Mouse (Mus musculus): ENCODE measurements at regions not wholly inside any gene's neighbourhood (a gene's known extent, or its start where the extent isn't known, plus 50 kb on each side); places are given as distances from the start of the nearest gene placed in this dataset.

DNA sequence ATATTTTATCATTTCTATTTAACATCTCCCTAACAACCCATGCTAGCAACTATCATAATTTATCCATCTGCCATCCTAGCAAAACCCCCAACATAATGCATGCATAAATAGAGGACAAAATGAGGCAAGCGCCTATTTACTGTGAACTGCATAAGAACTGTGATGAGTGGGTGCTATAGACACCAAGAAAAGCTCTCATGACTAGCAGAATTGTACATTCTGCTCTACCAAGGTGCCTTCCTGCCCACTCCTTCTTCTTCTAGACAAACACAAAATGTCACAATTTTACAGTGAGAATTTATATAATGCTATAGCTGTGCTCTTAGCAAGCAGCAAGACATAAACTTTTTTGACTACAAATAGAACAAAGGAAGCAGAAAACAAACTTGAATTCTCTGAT is 305.9 kb downstream of the Brinp1 start:
- Histone ChIP-seq H3K9me3 (no peaks in the 10 kb centered on the region), H3K4me1 (replicated peaks) (no peaks in the 10 kb centered on the region), H3K27ac (no peak overlapping the region), H3K4me3 (no peak overlapping the region), H3K27me3 (no peaks in the 10 kb centered on the region), H3K36me3 (no peaks in the 10 kb centered on the region), H3K9ac (no peak overlapping the region), H3K4me2 (no peak overlapping the region)
- WGBS: 87% methylated on average over 1 of the region's 1 CpGs
- no peak for ATAC-seq (ENCODE audit: low FRiP score)

GRCm38 (mm10) chr4:68633299-68633698 is 320.9 kb downstream of the Brinp1 start:
- Histone ChIP-seq H3K36me3 (no peaks in the 10 kb centered on the region), H3K27me3 (no peaks in the 10 kb centered on the region), H3K4me3 (no peak overlapping the region), H3K4me2 (no peak overlapping the region), H3K27ac (no peak overlapping the region), H3K9me3 (no peaks in the 10 kb centered on the region), H3K9ac (no peak overlapping the region), H3K4me1 (replicated peaks) (no peaks in the 10 kb centered on the region)
- no peak for ATAC-seq (ENCODE audit: low FRiP score)
- 89% methylated on average over 2 of the region's 2 CpGs for WGBS

DNA sequence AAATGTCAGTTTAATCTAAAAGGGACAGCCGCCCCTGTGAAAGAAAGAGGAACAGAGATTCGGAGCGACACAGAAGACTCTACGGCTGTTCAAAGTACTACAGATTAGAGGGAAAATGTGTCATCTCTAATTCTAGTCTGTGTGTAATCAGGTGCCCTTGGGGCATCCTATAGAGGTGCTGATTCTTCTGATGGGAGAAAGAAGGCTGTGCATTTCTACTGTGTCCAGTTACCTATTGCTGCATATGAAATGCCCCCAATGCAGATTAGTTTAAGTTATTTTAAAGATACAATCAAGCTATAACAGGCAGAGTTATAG is 330.2 kb downstream of the Brinp1 start:
- Histone ChIP-seq H3K4me2 (no peak overlapping the region), H3K4me3 (no peak overlapping the region), H3K4me1 (replicated peaks) (0 out of 2 replicates have a peak, but pooled peaks cover 7% of the 10 kb centered on the region), H3K36me3 (no peaks in the 10 kb centered on the region), H3K27me3 (no peaks in the 10 kb centered on the region), H3K27ac (no peak overlapping the region), H3K9me3 (no peaks in the 10 kb centered on the region), H3K9ac (no peak overlapping the region)
- no peak for ATAC-seq (ENCODE audit: low FRiP score)
- 67% methylated on average over 4 of the region's 4 CpGs for WGBS

- ATAC-seq (ENCODE audit: low FRiP score): no peak
- WGBS: 58% methylated on average over 7 of the region's 7 CpGs
- no peak overlapping the region for H3K27ac ChIP-seq
- H3K9ac ChIP-seq: no peak overlapping the region
- no peak overlapping the region for H3K4me2 ChIP-seq
- no peaks in the 10 kb centered on the region for H3K27me3 ChIP-seq
- no peaks in the 10 kb centered on the region for H3K36me3 ChIP-seq
- no peak overlapping the region for H3K4me3 ChIP-seq
- no peaks in the 10 kb centered on the region for H3K9me3 ChIP-seq
- H3K4me1 ChIP-seq (replicated peaks): 0 out of 2 replicates have a peak, but pooled peaks cover 7% of the 10 kb centered on the region
Measured at GRCm38 (mm10) chr4:68623125-68624024, 330.8 kb downstream of the Brinp1 start.

DNA sequence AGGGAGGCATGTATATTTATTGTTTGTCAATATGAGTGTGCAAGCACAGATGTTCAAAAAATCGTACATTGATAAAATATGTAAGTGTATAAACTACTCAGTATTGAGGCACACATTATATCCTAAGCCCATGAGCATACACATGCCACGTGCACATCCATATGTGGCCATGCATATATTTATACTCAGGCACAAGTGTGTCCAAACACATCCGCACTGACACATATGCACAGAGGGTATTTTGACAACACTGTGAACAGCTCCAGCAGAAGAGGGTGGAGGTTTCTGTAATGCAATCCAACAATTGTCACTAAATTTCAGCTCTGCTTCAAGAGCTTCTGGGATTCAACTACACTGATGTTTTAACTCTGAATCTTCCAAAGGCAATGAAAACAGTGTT is 333.6 kb downstream of the Brinp1 start:
- Histone ChIP-seq H3K27me3 (no peaks in the 10 kb centered on the region), H3K4me1 (replicated peaks) (0 out of 2 replicates have a peak, but pooled peaks cover 7% of the 10 kb centered on the region), H3K4me2 (no peak overlapping the region), H3K27ac (no peak overlapping the region), H3K9ac (no peak overlapping the region), H3K4me3 (no peak overlapping the region), H3K36me3 (no peaks in the 10 kb centered on the region), H3K9me3 (no peaks in the 10 kb centered on the region)
- 91% methylated on average over 3 of the region's 3 CpGs for WGBS
- ATAC-seq (ENCODE audit: low FRiP score): no peak

GRCm38 (mm10) chr4:68615706-68616397 is 338.3 kb downstream of the Brinp1 start:
- 87% methylated on average over 2 of the region's 2 CpGs for WGBS
- H3K36me3 ChIP-seq: no peaks in the 10 kb centered on the region
- no peaks in the 10 kb centered on the region for H3K4me1 ChIP-seq (replicated peaks)
- H3K9me3 ChIP-seq: no peaks in the 10 kb centered on the region
- no peak for ATAC-seq (ENCODE audit: low FRiP score)
- no peak overlapping the region for H3K4me3 ChIP-seq
- H3K9ac ChIP-seq: no peak overlapping the region
- no peak overlapping the region for H3K27ac ChIP-seq
- H3K4me2 ChIP-seq: no peak overlapping the region
- H3K27me3 ChIP-seq: no peaks in the 10 kb centered on the region

DNA sequence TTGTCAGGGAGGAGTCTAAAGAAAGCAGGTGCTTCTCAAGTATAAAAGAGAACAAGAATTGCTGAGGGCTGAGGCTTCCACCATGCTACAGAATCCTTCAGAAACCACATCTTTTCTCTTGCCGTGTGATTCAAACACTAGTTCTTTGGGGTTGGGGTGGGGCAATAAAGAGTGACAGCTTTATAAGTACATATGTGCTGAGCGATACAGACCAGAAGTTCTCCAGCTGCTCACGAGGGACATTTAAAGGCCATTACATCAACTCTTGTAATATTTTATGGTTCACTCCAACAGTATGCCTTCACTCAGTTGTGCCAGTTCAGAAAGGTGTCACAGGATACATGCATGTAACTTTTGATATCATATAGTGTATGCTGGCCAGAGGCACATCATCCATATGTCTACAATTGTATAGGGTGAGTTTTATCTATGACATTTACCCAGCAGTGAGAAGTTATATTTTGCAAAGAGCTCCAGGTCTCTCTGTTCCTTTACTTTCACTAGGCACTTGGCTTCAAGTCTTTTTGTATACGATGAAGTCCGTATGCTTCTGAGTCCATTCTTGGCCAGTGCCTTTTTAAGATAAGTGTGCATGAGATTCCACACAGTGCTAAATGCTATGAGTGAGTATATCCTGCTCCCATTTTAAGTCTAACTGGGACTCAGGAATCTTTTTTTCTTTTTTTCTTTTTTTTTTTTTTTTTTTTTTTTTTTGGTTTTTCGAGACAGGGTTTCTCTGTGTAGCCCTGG is 341.8 kb downstream of the Brinp1 start:
- WGBS: 93% methylated on average over 5 of the region's 6 CpGs
- no peak overlapping the region for H3K4me2 ChIP-seq
- ATAC-seq (ENCODE audit: low FRiP score): no peak
- H3K36me3 ChIP-seq: no peaks in the 10 kb centered on the region
- H3K4me3 ChIP-seq: no peak overlapping the region
- no peaks in the 10 kb centered on the region for H3K27me3 ChIP-seq
- no peaks in the 10 kb centered on the region for H3K4me1 ChIP-seq (replicated peaks)
- H3K9ac ChIP-seq: no peak overlapping the region
- H3K27ac ChIP-seq: no peak overlapping the region
- no peaks in the 10 kb centered on the region for H3K9me3 ChIP-seq

GRCm38 (mm10) chr4:68595256-68595655 is 358.9 kb downstream of the Brinp1 start:
- no peaks in the 10 kb centered on the region for H3K9me3 ChIP-seq
- H3K4me1 ChIP-seq (replicated peaks): no peaks in the 10 kb centered on the region
- no peak overlapping the region for H3K4me3 ChIP-seq
- H3K27ac ChIP-seq: no peak overlapping the region
- ATAC-seq (ENCODE audit: low FRiP score): no peak
- 93% methylated on average over 1 of the region's 1 CpGs for WGBS
- no peaks in the 10 kb centered on the region for H3K27me3 ChIP-seq
- no peaks in the 10 kb centered on the region for H3K36me3 ChIP-seq
- H3K9ac ChIP-seq: no peak overlapping the region
- H3K4me2 ChIP-seq: no peak overlapping the region

- Histone ChIP-seq H3K4me3 (no peak overlapping the region), H3K4me2 (no peak overlapping the region), H3K36me3 (no peaks in the 10 kb centered on the region), H3K27me3 (no peaks in the 10 kb centered on the region), H3K9ac (no peak overlapping the region), H3K27ac (no peak overlapping the region), H3K4me1 (replicated peaks) (no peaks in the 10 kb centered on the region), H3K9me3 (no peaks in the 10 kb centered on the region)
- 88% methylated on average over 5 of the region's 5 CpGs for WGBS
- ATAC-seq (ENCODE audit: low FRiP score): no peak
Measured at GRCm38 (mm10) chr4:68575375-68575774, 378.8 kb downstream of the Brinp1 start.

- no peak overlapping the region for H3K27ac ChIP-seq
- no peak overlapping the region for H3K9ac ChIP-seq
- no peaks in the 10 kb centered on the region for H3K36me3 ChIP-seq
- no peaks in the 10 kb centered on the region for H3K4me1 ChIP-seq (replicated peaks)
- H3K4me2 ChIP-seq: no peak overlapping the region
- no peak for ATAC-seq (ENCODE audit: low FRiP score)
- no peak overlapping the region for H3K4me3 ChIP-seq
- H3K27me3 ChIP-seq: no peaks in the 10 kb centered on the region
- no peaks in the 10 kb centered on the region for H3K9me3 ChIP-seq
- WGBS: 83% methylated on average over 4 of the region's 4 CpGs
Measured at GRCm38 (mm10) chr4:68574610-68575167, 379.5 kb downstream of the Brinp1 start.

- WGBS: 70% methylated on average over 3 of the region's 3 CpGs
- no peaks in the 10 kb centered on the region for H3K27me3 ChIP-seq
- ATAC-seq (ENCODE audit: low FRiP score): no peak
Measured at GRCm38 (mm10) chr4:68573333-68573732, 380.9 kb downstream of the Brinp1 start.

GRCm38 (mm10) chr4:68572521-68572920 is 381.7 kb downstream of the Brinp1 start:
- no peak overlapping the region for H3K4me3 ChIP-seq
- H3K9me3 ChIP-seq: no peaks in the 10 kb centered on the region
- no peak overlapping the region for H3K4me2 ChIP-seq
- no peak for ATAC-seq (ENCODE audit: low FRiP score)
- H3K9ac ChIP-seq: no peak overlapping the region
- H3K4me1 ChIP-seq (replicated peaks): no peaks in the 10 kb centered on the region
- no peaks in the 10 kb centered on the region for H3K27me3 ChIP-seq
- H3K27ac ChIP-seq: no peak overlapping the region
- H3K36me3 ChIP-seq: no peaks in the 10 kb centered on the region

More at GRCm38 (mm10) chr4:68573333-68573732, 380.9 kb downstream of the Brinp1 start:
- no peak overlapping the region for H3K9ac ChIP-seq
- H3K9me3 ChIP-seq: no peaks in the 10 kb centered on the region
- no peaks in the 10 kb centered on the region for H3K36me3 ChIP-seq
- no peak overlapping the region for H3K27ac ChIP-seq
- no peak overlapping the region for H3K4me2 ChIP-seq
- H3K4me1 ChIP-seq (replicated peaks): no peaks in the 10 kb centered on the region
- H3K4me3 ChIP-seq: no peak overlapping the region
